Mouse (Mus musculus) heart, postnatal 25 days (tissue): ENCODE measurements around the gene Lhfpl5. TPM values are rescaled to one million over a fixed set of nuclear protein-coding genes. Genes with fewer than 3 reads are reported as not detected.
"Not testable (repeated sequence)": the region's sequence is repeated elsewhere in the genome, so short reads cannot be mapped to it uniquely, and the experiment has no call there.

Experiments
- DNase-seq: peaks from one replicate; pipeline ENCODE4 v3.0.0; 2022; ENCODE audit warnings: low spot score
- intact Hi-C: fragments of 180-260 bp; cut with DNase I; formaldehyde crosslinking; loops from one replicate; pipeline ENCODE4 v1.15.1; 2025
- total RNA-seq, 2 experiments: library from RNA; stranded (reverse); gene quantifications; 2 replicates each; pipeline ENCODE4 v1.2.3; 2021

The Lhfpl5 gene
- total RNA-seq, result not detected

GRCm38 (mm10) chr17:28575244-28576125, at the start of gene Lhfpl5:
TSS of gene Lhfpl5 (plus strand) at chr17:28575641.
- intact Hi-C loops, result no loop called here
- no peak for DNase-seq

GRCm38 (mm10) chr17:28527184-28528042, 48.0 kb upstream of the Lhfpl5 start:
- intact Hi-C loops, result loop anchor here (1.0 to 10.0 kb wide), 4 partner anchors 75 to 303 kb away; no protein-coding TSS in a partner anchor
- DNase-seq, result no peak

GRCm38 (mm10) chr17:28528043-28528351, 47.4 kb upstream of the Lhfpl5 start:
- intact Hi-C loops, result loop anchor here (1.0 to 10.0 kb wide), 4 partner anchors 75 to 303 kb away; no protein-coding TSS in a partner anchor
- DNase-seq, result peak; percentile 67

- intact Hi-C loops, result loop anchor here (2.0 to 10.0 kb wide), 2 partner anchors 76 to 304 kb away; no protein-coding TSS in a partner anchor
- DNase-seq, result no peak
Observed at GRCm38 (mm10) chr17:28529116-28529515, 46.3 kb upstream of the Lhfpl5 start.

- no peak for DNase-seq
- intact Hi-C loops, result no loop called here
Observed at GRCm38 (mm10) chr17:28530506-28530905, 44.9 kb upstream of the Lhfpl5 start, which contains the start of gene Armc12. TSS of gene Armc12 (plus strand) at chr17:28530806.

GRCm38 (mm10) chr17:28531946-28532345, 43.5 kb upstream of the Lhfpl5 start:
- intact Hi-C loops, result no loop called here
- DNase-seq, result no peak

- intact Hi-C loops, result no loop called here
- DNase-seq, result no peak
Observed at GRCm38 (mm10) chr17:28532557-28532956, 42.9 kb upstream of the Lhfpl5 start.

- DNase-seq, result no peak
- intact Hi-C loops, result no loop called here
Observed at GRCm38 (mm10) chr17:28533327-28533726, 42.1 kb upstream of the Lhfpl5 start.

- intact Hi-C loops, result no loop called here
- DNase-seq, result no peak
Observed at GRCm38 (mm10) chr17:28537881-28538280, 37.6 kb upstream of the Lhfpl5 start.

GRCm38 (mm10) chr17:28546925-28547324, 28.5 kb upstream of the Lhfpl5 start:
- DNase-seq, result no peak
- intact Hi-C loops, result loop anchor here (5.0 kb wide), 1 partner anchor 105 kb away; no protein-coding TSS in a partner anchor

GRCm38 (mm10) chr17:28548550-28548949, 26.9 kb upstream of the Lhfpl5 start:
- intact Hi-C loops, result loop anchor here (5.0 kb wide), 1 partner anchor 104 kb away; no protein-coding TSS in a partner anchor
- DNase-seq, result no peak

- intact Hi-C loops, result loop anchor here (5.0 kb wide), 1 partner anchor 103 kb away; no protein-coding TSS in a partner anchor
- DNase-seq, result no peak
Observed at GRCm38 (mm10) chr17:28549111-28549510, 26.3 kb upstream of the Lhfpl5 start, which contains the start of gene Clpsl2. TSS of gene Clpsl2 (plus strand) at chr17:28549411.

GRCm38 (mm10) chr17:28553040-28553793, 22.2 kb upstream of the Lhfpl5 start:
- intact Hi-C loops, result no loop called here

GRCm38 (mm10) chr17:28554021-28554420, 21.4 kb upstream of the Lhfpl5 start:
- intact Hi-C loops, DNase-seq: not testable (repeated sequence)

More at GRCm38 (mm10) chr17:28553040-28553793, 22.2 kb upstream of the Lhfpl5 start:
- peak; percentile 35 for DNase-seq

GRCm38 (mm10) chr17:28556635-28557396, 18.6 kb upstream of the Lhfpl5 start:
- DNase-seq, result no peak
- intact Hi-C loops, result no loop called here

- intact Hi-C loops, result no loop called here
- DNase-seq, result no peak
Observed at GRCm38 (mm10) chr17:28557772-28558171, 17.7 kb upstream of the Lhfpl5 start.

GRCm38 (mm10) chr17:28560598-28560997, 14.8 kb upstream of the Lhfpl5 start, which contains the start of gene Clps:
TSS of gene Clps (minus strand) at chr17:28560766.
- DNase-seq, result no peak
- intact Hi-C loops, result no loop called here

GRCm38 (mm10) chr17:28561613-28562012, 13.8 kb upstream of the Lhfpl5 start:
- intact Hi-C loops, result no loop called here
- DNase-seq, result no peak

GRCm38 (mm10) chr17:28565181-28565580, 10.3 kb upstream of the Lhfpl5 start:
- no peak for DNase-seq
- intact Hi-C loops, result no loop called here
